Mouse (Mus musculus) heart, embryonic 14.5 days (tissue): ENCODE measurements around the gene Mib2. TPM values are rescaled to one million over a fixed set of nuclear protein-coding genes. Genes with fewer than 3 reads are reported as not detected.

Experiments
- ATAC-seq: fragments of 200-750 bp; cut with Nextera tagmentation; 2 replicates; pipeline ENCODE4 v1.8.0; 2017; ENCODE audit warnings: low read depth, moderate TSS enrichment; ENCODE audit not compliant: insufficient number of reproducible peaks, insufficient read depth, low FRiP score
- H3K27ac ChIP-seq, 2 experiments: fragments of 200-500 bp in 1 of 2; fragments of 300-500 bp in 1 of 2; sonication (generic) in 1 of 2; replicated peaks in 1 of 2; 2 replicates each; pipeline ENCODE4 v1.5.1; 2012 to 2014; ENCODE audit warnings: low read depth in 2 of 2, low read length in 2 of 2, control low read depth in 1 of 2, mild to moderate bottlenecking in 1 of 2, mixed read lengths in 1 of 2; ENCODE audit not compliant: control insufficient read depth in 1 of 2, insufficient read depth in 1 of 2
- H3K27me3 ChIP-seq: fragments of 300-500 bp; sonication (generic); 2 replicates; pipeline ENCODE4 v1.6.1; 2014; ENCODE audit warnings: mild to moderate bottlenecking, low read length, control low read depth; ENCODE audit not compliant: control insufficient read depth, insufficient read depth
- H3K36me3 ChIP-seq: fragments of 300-500 bp; sonication (generic); 2 replicates; pipeline ENCODE4 v1.6.1; 2014; ENCODE audit warnings: mild to moderate bottlenecking, control low read depth, low read length, mixed read lengths; ENCODE audit not compliant: control insufficient read depth, insufficient read depth
- H3K4me1 ChIP-seq, 2 experiments: fragments of 200-500 bp in 1 of 2; fragments of 300-500 bp in 1 of 2; sonication (generic) in 1 of 2; 2 replicates each; pipeline ENCODE4 v1.6.1; 2012 to 2014; ENCODE audit warnings: low read length in 2 of 2, control low read depth in 1 of 2, mixed read lengths in 1 of 2; ENCODE audit not compliant: control insufficient read depth in 2 of 2, insufficient read depth in 2 of 2
- H3K4me2 ChIP-seq: fragments of 300-500 bp; sonication (generic); 2 replicates; pipeline ENCODE4 v1.6.1; 2014; ENCODE audit warnings: mild to moderate bottlenecking, low read length
- H3K4me3 ChIP-seq, 2 experiments: fragments of 200-500 bp in 1 of 2; fragments of 300-500 bp in 1 of 2; sonication (generic) in 1 of 2; 2 replicates each; pipeline ENCODE4 v1.5.1; 2012 to 2014; ENCODE audit warnings: low read length in 2 of 2, mild to moderate bottlenecking in 2 of 2, control low read depth in 1 of 2, low read depth in 1 of 2, moderate library complexity in 1 of 2; ENCODE audit not compliant: control insufficient read depth in 1 of 2, insufficient read depth in 1 of 2
- H3K9ac ChIP-seq: fragments of 300-500 bp; sonication (generic); 2 replicates; pipeline ENCODE4 v1.6.1; 2014; ENCODE audit warnings: mild to moderate bottlenecking, low read length
- H3K9me3 ChIP-seq: fragments of 300-500 bp; sonication (generic); 2 replicates; pipeline ENCODE4 v1.6.1; 2016; ENCODE audit warnings: low read length, control low read depth; ENCODE audit not compliant: control insufficient read depth
- WGBS: fragments of 180-500 bp; shearing (Covaris S2); extraction: QIAGEN DNeasy Blood & Tissue Kit; methylation state at CpG from one replicate; pipeline ENCODE4 v1.1.7; 2014; 5-methylcytosine and 5-hydroxymethylcytosine counted together
- polyA plus RNA-seq: library from polyadenylated mRNA; unstranded; fragments of >200 nt; fragmentation: Nextera tagmentation; extraction: Ambion mirVana; gene quantifications from 2 replicates; pipeline ENCODE4 v1.2.1, GENCODE M21; 2014

Mib2 gene
- polyA plus RNA-seq, 1 experiment from 2014 or later = 15.3 TPM

- peaks cover 3 to 6% of the 10 kb centered on the region in 2 experiments for H3K4me1 ChIP-seq
- no peak for ATAC-seq
- 3% methylated on average over 8 of the region's 8 CpGs for WGBS
- H3K36me3 ChIP-seq = peaks cover 14% of the 10 kb centered on the region
- H3K27ac ChIP-seq = no peak overlapping the region
- no peaks in the 10 kb centered on the region for H3K27me3 ChIP-seq
- peak overlapping the region; percentile 84 for H3K4me2 ChIP-seq
- H3K9me3 ChIP-seq = no peaks in the 10 kb centered on the region
- H3K4me3 ChIP-seq = peak overlapping the region; percentile 91 to 94
- H3K9ac ChIP-seq = peak overlapping the region; percentile 92
Measured at GRCm38 (mm10) chr4:155669598-155670075, 639 bp upstream of the Mib2 start.

- H3K4me3 ChIP-seq = no peak overlapping the region
- H3K9me3 ChIP-seq = no peaks in the 10 kb centered on the region
- peaks cover 3 to 13% of the 10 kb centered on the region in 2 experiments for H3K4me1 ChIP-seq
- no peak overlapping the region for H3K9ac ChIP-seq
- H3K4me2 ChIP-seq = no peak overlapping the region
- 0 out of 4 replicates have a peak overlapping the region, but pooled peaks of 1 of the 2 experiments have one; percentile 9 for H3K27ac ChIP-seq
- ATAC-seq = no peak
- H3K36me3 ChIP-seq = peaks cover 30% of the 10 kb centered on the region
- H3K27me3 ChIP-seq = no peaks in the 10 kb centered on the region
Measured at GRCm38 (mm10) chr4:155666903-155667302, 2.1 kb downstream of the Mib2 start.

- H3K9ac ChIP-seq = no peak overlapping the region
- H3K9me3 ChIP-seq = no peaks in the 10 kb centered on the region
- no peaks in the 10 kb centered on the region for H3K27me3 ChIP-seq
- H3K4me1 ChIP-seq = peaks cover 7 to 17% of the 10 kb centered on the region in 2 experiments
- WGBS = 54% methylated on average over 12 of the region's 12 CpGs
- H3K4me2 ChIP-seq = no peak overlapping the region
- no peak overlapping the region for H3K4me3 ChIP-seq
- ATAC-seq = peak; percentile 32; the same call in 1 of the 2 replicates
- H3K36me3 ChIP-seq = peaks cover 49% of the 10 kb centered on the region
- peak overlapping the region in 1 of 2 experiments; percentile 33; a peak in 1 of 4 replicates for H3K27ac ChIP-seq
Measured at GRCm38 (mm10) chr4:155660641-155661040, 8.4 kb downstream of the Mib2 start.

- no peak overlapping the region for H3K9ac ChIP-seq
- H3K27me3 ChIP-seq = peaks cover 10% of the 10 kb centered on the region
- peaks cover 19 to 32% of the 10 kb centered on the region in 2 experiments for H3K4me1 ChIP-seq
- no peak for ATAC-seq
- 85% methylated on average over 10 of the region's 10 CpGs for WGBS
- H3K9me3 ChIP-seq = no peaks in the 10 kb centered on the region
- no peak overlapping the region for H3K4me3 ChIP-seq
- peaks cover 38% of the 10 kb centered on the region for H3K36me3 ChIP-seq
- H3K27ac ChIP-seq = no peak overlapping the region
- H3K4me2 ChIP-seq = no peak overlapping the region
Measured at GRCm38 (mm10) chr4:155658961-155659360, 10.0 kb downstream of the Mib2 start.

GRCm38 (mm10) chr4:155656214-155656751 is 12.7 kb downstream of the Mib2 start:
- ATAC-seq = no peak
- Histone ChIP-seq H3K4me1 (peaks cover 39 to 47% of the 10 kb centered on the region in 2 experiments), H3K4me3 (no peak overlapping the region), H3K36me3 (peaks cover 31% of the 10 kb centered on the region), H3K4me2 (no peak overlapping the region), H3K27ac (no peak overlapping the region), H3K27me3 (peaks cover 13% of the 10 kb centered on the region), H3K9me3 (no peaks in the 10 kb centered on the region), H3K9ac (no peak overlapping the region)
- 86% methylated on average over 13 of the region's 13 CpGs for WGBS

GRCm38 (mm10) chr4:155654456-155655298 is 14.3 kb downstream of the Mib2 start:
- Histone ChIP-seq H3K4me2 (peak overlapping the region; percentile 90), H3K9ac (peak overlapping the region; percentile 80), H3K27ac (peak overlapping the region in 1 of 2 experiments; percentile 87; a peak in 2 of 4 replicates), H3K9me3 (no peaks in the 10 kb centered on the region), H3K4me1 (peaks cover 37 to 40% of the 10 kb centered on the region in 2 experiments), H3K27me3 (peaks cover 13% of the 10 kb centered on the region), H3K36me3 (peaks cover 45% of the 10 kb centered on the region), H3K4me3 (peak overlapping the region; percentile 57 to 64)
- 2% methylated on average over 52 of the region's 52 CpGs for WGBS
- no peak for ATAC-seq

- Histone ChIP-seq H3K4me1 (peaks cover 37 to 40% of the 10 kb centered on the region in 2 experiments), H3K4me3 (peak overlapping the region; percentile 57 to 64; a peak in 3 of 4 replicates), H3K4me2 (peak overlapping the region; percentile 90), H3K9ac (peak overlapping the region; percentile 80), H3K9me3 (no peaks in the 10 kb centered on the region), H3K27me3 (peaks cover 13% of the 10 kb centered on the region), H3K36me3 (peaks cover 47% of the 10 kb centered on the region), H3K27ac (peak overlapping the region in 1 of 2 experiments; percentile 87; a peak in 2 of 4 replicates)
- WGBS = 3% methylated on average over 6 of the region's 6 CpGs
- no peak for ATAC-seq
Measured at GRCm38 (mm10) chr4:155654183-155654455, 14.9 kb downstream of the Mib2 start.
